Mouse (Mus musculus): Measurements from ENCODE around the gene Bola2. TPM values are rescaled to one million over a fixed set of nuclear protein-coding genes. Genes with fewer than 3 reads are reported as not detected.

The Bola2 gene
- total and polyA plus RNA-seq, 3 experiments, result 163 to 436 TPM; not detected in 1

DNA sequence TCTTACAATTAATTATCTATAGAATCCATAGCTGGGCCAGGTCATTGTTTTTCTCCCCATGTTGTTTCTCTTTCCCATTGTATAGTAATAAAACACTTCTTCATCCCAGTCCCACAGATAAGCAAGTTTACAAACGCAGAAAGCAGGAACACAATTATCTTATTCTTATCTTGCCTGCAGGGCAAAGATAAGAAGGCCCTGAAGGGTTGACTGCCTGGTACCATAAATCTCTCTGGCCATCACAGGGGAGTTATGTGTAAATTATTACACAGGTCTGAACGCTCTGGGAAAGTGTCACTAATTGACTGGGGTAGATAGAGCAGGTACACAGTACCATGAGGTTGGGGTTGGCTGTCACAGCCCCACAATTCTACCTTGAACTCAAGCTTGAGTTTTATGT lies 44.3 kb upstream of the Bola2 start (continued):
- TF ChIP-seq ZNF384 (IDR thresholded peaks at IDR 0.05; ENCODE audit: low read depth, low read length), result peak; percentile 46; the same call in 1 of the 2 replicates
- peak; percentile 93 to 97 for TF ChIP-seq EP300 (IDR thresholded peaks at IDR 0.05; ENCODE audit: low read depth in 1 of 2, low read length in 2 of 2)
- no peak for TF ChIP-seq TBP (IDR thresholded peaks at IDR 0.05; ENCODE audit: low read depth, low read length)
- TF ChIP-seq GABPA (IDR thresholded peaks at IDR 0.05; ENCODE audit: low read depth, low read length), result no peak
- TF ChIP-seq NRF1 (IDR thresholded peaks at IDR 0.05; ENCODE audit: insufficient read depth, low read depth, low read length, poor library complexity, severe bottlenecking), result no peak
- peak; percentile 100 for TF ChIP-seq GATA1 (IDR thresholded peaks at IDR 0.05; ENCODE audit: low read depth, low read length)
- no peak for TF ChIP-seq ZKSCAN1 (IDR thresholded peaks at IDR 0.05; ENCODE audit: low read depth, low read length)
- peak; percentile 74 for TF ChIP-seq MXI1 (IDR thresholded peaks at IDR 0.05; ENCODE audit: low read depth, low read length)
- TF ChIP-seq NELFE (IDR thresholded peaks at IDR 0.05; ENCODE audit: low read depth, low read length), result no peak

DNA sequence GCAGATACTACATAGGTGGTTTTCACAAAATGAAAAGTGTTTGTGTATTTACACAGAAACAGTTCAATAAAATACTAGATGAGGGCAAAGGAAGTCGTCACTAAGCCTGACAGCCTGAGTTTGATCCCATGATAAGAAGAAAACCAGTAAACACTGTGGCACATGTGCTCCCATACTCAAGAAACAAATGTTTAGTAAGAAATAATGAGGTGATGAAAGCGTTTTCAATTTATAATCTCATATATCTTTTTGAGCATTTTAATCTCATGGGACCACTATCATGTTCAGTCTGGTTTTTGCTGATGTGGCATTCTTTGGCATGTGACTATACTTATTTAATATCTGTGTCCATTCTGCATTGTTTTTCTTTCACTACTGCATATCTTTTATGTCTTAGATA lies 41.2 kb upstream of the Bola2 start:
- Histone ChIP-seq H3K4me1 (ENCODE audit: control insufficient read depth in 1 of 2, insufficient read depth in 2 of 2, low read length in 2 of 2) (peaks cover 26 to 29% of the 10 kb centered on the region in 2 experiments), H3K9ac (ENCODE audit: control insufficient read depth, low read depth, low read length, poor library complexity, severe bottlenecking) (no peak overlapping the region), H3K79me2 (ENCODE audit: control insufficient read depth, insufficient read depth, low read length, poor library complexity) (peaks cover 8% of the 10 kb centered on the region), H3K4me3 (ENCODE audit: control insufficient read depth in 1 of 2, insufficient read depth in 1 of 2, low read depth in 2 of 2, low read length in 2 of 2) (no peak overlapping the region), H3K27me3 (ENCODE audit: control insufficient read depth in 1 of 2, insufficient read depth in 2 of 2, low read length in 2 of 2) (no peaks in the 10 kb centered on the region), H3K9me3 (replicated peaks; ENCODE audit: insufficient read depth, low read length) (no peaks in the 10 kb centered on the region), H3K27ac (ENCODE audit: control insufficient read depth, low read depth, low read length) (no peak overlapping the region), H3K36me3 (ENCODE audit: control insufficient read depth in 1 of 2, insufficient read depth in 2 of 2, low read length in 2 of 2) (peaks cover 0 to 47% of the 10 kb centered on the region in 2 experiments; a peak in 3 of 4 replicates)
- TF ChIP-seq TAL1 (IDR thresholded peaks at IDR 0.05; ENCODE audit: low read length), result no peak
- TF ChIP-seq MYC (IDR thresholded peaks at IDR 0.05; ENCODE audit: low read depth, low read length), result peak; percentile 76; the same call in 1 of the 2 replicates
- no peak for TF ChIP-seq POLR2AphosphoS2 (IDR thresholded peaks at IDR 0.05; ENCODE audit: low read length)
- no peak for TF ChIP-seq POLR2A (IDR thresholded peaks at IDR 0.05; ENCODE audit: control insufficient read depth in 1 of 2, insufficient read depth in 1 of 2, low read depth in 1 of 2, low read length in 2 of 2, poor library complexity in 1 of 2)
- no peak for TF ChIP-seq RAD21 (IDR thresholded peaks at IDR 0.05; ENCODE audit: low read depth, low read length)
- 0 out of 4 replicates have a peak, but pooled peaks of 1 of the 2 experiments have one; percentile 3 for TF ChIP-seq USF2 (IDR thresholded peaks at IDR 0.05; ENCODE audit: borderline replicate concordance in 1 of 2, insufficient read depth in 1 of 2, low read depth in 1 of 2, low read length in 2 of 2)
- no peak for TF ChIP-seq ZNF384 (IDR thresholded peaks at IDR 0.05; ENCODE audit: low read depth, low read length)
- no peak for TF ChIP-seq RCOR1 (IDR thresholded peaks at IDR 0.05; ENCODE audit: low read depth, low read length)
- TF ChIP-seq GABPA (IDR thresholded peaks at IDR 0.05; ENCODE audit: low read depth, low read length), result no peak
- peak; percentile 56 for TF ChIP-seq MAX (IDR thresholded peaks at IDR 0.05; ENCODE audit: low read length)
- TF ChIP-seq CHD1 (IDR thresholded peaks at IDR 0.05; ENCODE audit: low read depth, low read length), result no peak
- no peak for TF ChIP-seq KAT2A (conservative IDR thresholded peaks at IDR 0.05; ENCODE audit: low read depth, low read length)
- no peak for TF ChIP-seq POLR2AphosphoS5 (IDR thresholded peaks at IDR 0.05; ENCODE audit: borderline replicate concordance, low read depth, low read length)
- TF ChIP-seq MXI1 (IDR thresholded peaks at IDR 0.05; ENCODE audit: low read depth, low read length), result peak; percentile 55
- peak; percentile 31; the same call in 1 of the 2 replicates for TF ChIP-seq BHLHE40 (IDR thresholded peaks at IDR 0.05; ENCODE audit: borderline replicate concordance, low read depth, low read length)
- TF ChIP-seq MAFK (IDR thresholded peaks at IDR 0.05; ENCODE audit: borderline replicate concordance, low read depth, low read length), result peak; percentile 96
- TF ChIP-seq TBP (IDR thresholded peaks at IDR 0.05; ENCODE audit: low read depth, low read length), result no peak
- TF ChIP-seq GATA1 (IDR thresholded peaks at IDR 0.05; ENCODE audit: low read depth, low read length), result peak; percentile 45
- peak; percentile 57 for TF ChIP-seq SIN3A (IDR thresholded peaks at IDR 0.05; ENCODE audit: low read length)
- peak; percentile 22; the same call in 1 of the 2 replicates for TF ChIP-seq NELFE (IDR thresholded peaks at IDR 0.05; ENCODE audit: low read depth, low read length)
- DNase-seq (ENCODE audit: low read depth, low spot score), result no peak

Measured in MEL (cell line).